ENCODE assay signal across 22 mouse cellular contexts in genomic region chr3:85106956-85107355, GRCm38 (mm10).
DNase-seq lines count a peak whose midpoint lies in the region; ATAC-seq lines count a peak whose summit lies in the region.
"Had no signal": no experiment of that assay in that cellular context is flagged by ENCODE, and none has a peak within 500 bp of the region (broad histone marks: within the 10 kb centered on the region; RNA-seq: fewer than 3 reads in every experiment).

No protein-coding gene starts in this region.

- no peak overlapping the region for H3K4me3 ChIP-seq in heart, embryonic 10.5 days
- H3K4me3 ChIP-seq in liver, embryonic 12.5 days, result no peak overlapping the region
- H3K4me3 ChIP-seq: embryonic facial prominence, embryonic 15.5 days; gastrocnemius, adult 2 months; hindbrain, embryonic 10.5 days; intestine, embryonic 15.5 days; megakaryocyte, embryonic 14.5 days; midbrain, embryonic 15.5 days had no signal

- no peak overlapping the region for H3K4me2 ChIP-seq in liver, embryonic 12.5 days
- H3K4me2 ChIP-seq: embryonic facial prominence, embryonic 15.5 days; intestine, embryonic 15.5 days; midbrain, embryonic 15.5 days had no signal

- intact Hi-C loops in heart, postnatal 36 days (cut with DNase I), result no loop called here

- no peaks in the 10 kb centered on the region for H3K27me3 ChIP-seq in heart, embryonic 10.5 days (ENCODE audit: insufficient read depth, poor library complexity, severe bottlenecking)
- H3K27me3 ChIP-seq in liver, embryonic 12.5 days (replicated peaks), result no peaks in the 10 kb centered on the region
- H3K27me3 ChIP-seq: embryonic facial prominence, embryonic 15.5 days; intestine, embryonic 15.5 days; megakaryocyte, embryonic 14.5 days; midbrain, embryonic 15.5 days had no signal

- H3K27ac ChIP-seq in heart, embryonic 10.5 days, result no peak overlapping the region
- H3K27ac ChIP-seq in liver, embryonic 12.5 days, result no peak overlapping the region
- H3K27ac ChIP-seq: embryonic facial prominence, embryonic 15.5 days; gastrocnemius, adult 2 months; hindbrain, embryonic 10.5 days; intestine, embryonic 15.5 days; midbrain, embryonic 15.5 days had no signal

- peaks cover 19% of the 10 kb centered on the region for H3K4me1 ChIP-seq in heart, embryonic 10.5 days
- H3K4me1 ChIP-seq in liver, embryonic 12.5 days, result no peaks in the 10 kb centered on the region
- H3K4me1 ChIP-seq: embryonic facial prominence, embryonic 15.5 days; hindbrain, embryonic 10.5 days; intestine, embryonic 15.5 days; megakaryocyte, embryonic 14.5 days had no signal

- ATAC-seq in liver, embryonic 12.5 days, result no peak
- ATAC-seq: activated CD4-positive, CD25-positive, alpha-beta regulatory T cell, adult 4 months; hindbrain, embryonic 16.5 days; intestine, embryonic 15.5 days; liver, postnatal 0 days; midbrain, embryonic 15.5 days had no signal

- no peaks in the 10 kb centered on the region for H3K36me3 ChIP-seq in heart, embryonic 10.5 days
- H3K36me3 ChIP-seq in liver, embryonic 12.5 days, result no peaks in the 10 kb centered on the region
- H3K36me3 ChIP-seq: embryonic facial prominence, embryonic 15.5 days; hindbrain, embryonic 10.5 days; intestine, embryonic 15.5 days; midbrain, embryonic 15.5 days had no signal

- no peak overlapping the region for H3K9ac ChIP-seq in liver, embryonic 12.5 days
- H3K9ac ChIP-seq: embryonic facial prominence, embryonic 15.5 days; intestine, embryonic 15.5 days; liver, postnatal 0 days; midbrain, embryonic 15.5 days had no signal

- no peaks in the 10 kb centered on the region for H3K9me3 ChIP-seq in heart, embryonic 10.5 days
- no peaks in the 10 kb centered on the region for H3K9me3 ChIP-seq in liver, embryonic 12.5 days (replicated peaks)
- H3K9me3 ChIP-seq: embryonic facial prominence, embryonic 15.5 days; hindbrain, embryonic 10.5 days; intestine, embryonic 15.5 days; megakaryocyte, embryonic 14.5 days; midbrain, embryonic 15.5 days had no signal

- 61% methylated on average over 11 of the region's 11 CpGs for WGBS in heart, embryonic 10.5 days
- WGBS in liver, embryonic 12.5 days (ENCODE audit: insufficient replicate concordance), result 51% methylated on average over 11 of the region's 11 CpGs

- DNase-seq in heart, embryonic 10.5 days (ENCODE audit: low spot score), result peak; percentile 28
- DNase-seq in heart, postnatal 36 days, result no peak
- DNase-seq in lung, postnatal 10 days, result peak; percentile 18
- DNase-seq in lung, postnatal 36 days, result no peak
- peak; percentile 30 for DNase-seq in testis, postnatal 10 days (ENCODE audit: low spot score)
- no peak for DNase-seq in testis, postnatal 14 days (ENCODE audit: low spot score)
- DNase-seq: adrenal gland, postnatal 10 days; cerebellum, adult 8-10 months; cerebellum, postnatal 36 days; gastrocnemius, adult 2 months; kidney, adult 9 months; kidney, postnatal 14 days; liver, postnatal 0 days; right cerebral cortex, postnatal 25 days had no signal

Comparison
In these comparisons a context has a peak if more than half of its experiments do, and no peak if none do; other contexts are left out.
1. DNase-seq: peak in heart, embryonic 10.5 days (single experiment), lung, postnatal 10 days (single experiment) and testis, postnatal 10 days (single experiment); none in heart, postnatal 36 days (0 of 2), lung, postnatal 36 days (single experiment) and testis, postnatal 14 days (single experiment).